In genomic region chr19:37495319-37496270, GRCm38 (mm10) we compare ENCODE assay signal across 9 mouse cellular contexts. TPM values are rescaled to one million over a fixed set of nuclear protein-coding genes. Genes with fewer than 3 reads are reported as not detected.
DNase-seq lines count a peak whose midpoint lies in the region; ATAC-seq and TF ChIP-seq lines count a peak whose summit lies in the region.
"Had no signal": no experiment of that assay in that cellular context is flagged by ENCODE, and none has a peak within 500 bp of the region (broad histone marks: within the 10 kb centered on the region; RNA-seq: fewer than 3 reads in every experiment).

No protein-coding gene starts in this region.

- no peaks in the 10 kb centered on the region for H3K27me3 ChIP-seq in thymus, adult 2 months (ENCODE audit: control insufficient read depth, insufficient read depth, low read length)
- H3K27me3 ChIP-seq in hindbrain, embryonic 14.5 days (ENCODE audit: control insufficient read depth, insufficient read depth, low read length), result no peaks in the 10 kb centered on the region
- H3K27me3 ChIP-seq: embryonic facial prominence, embryonic 15.5 days had no signal

- TF ChIP-seq CTCF in thymus, adult 2 months (IDR thresholded peaks at IDR 0.05; ENCODE audit: borderline replicate concordance, control insufficient read depth, extremely low read depth, insufficient read depth, low read length, poor library complexity), result no peak

- no peak overlapping the region for H3K4me3 ChIP-seq in thymus, adult 2 months (ENCODE audit: control insufficient read depth, insufficient read depth, low read length)
- H3K4me3 ChIP-seq in hindbrain, embryonic 14.5 days (replicated peaks; ENCODE audit: low read length), result no peak overlapping the region
- H3K4me3 ChIP-seq: embryonic facial prominence, embryonic 15.5 days had no signal

- TF ChIP-seq POLR2A in thymus, adult 2 months (IDR thresholded peaks at IDR 0.05; ENCODE audit: control insufficient read depth, extremely low read depth, insufficient read depth, low read length, poor library complexity), result no peak

- no peaks in the 10 kb centered on the region for H3K9me3 ChIP-seq in hindbrain, embryonic 14.5 days (ENCODE audit: control insufficient read depth, low read length)
- H3K9me3 ChIP-seq: embryonic facial prominence, embryonic 15.5 days had no signal

- H3K4me2 ChIP-seq in hindbrain, embryonic 14.5 days (replicated peaks), result no peak overlapping the region
- H3K4me2 ChIP-seq: embryonic facial prominence, embryonic 15.5 days had no signal

- H3K4me1 ChIP-seq in thymus, adult 2 months (replicated peaks; ENCODE audit: control insufficient read depth, insufficient read depth, low read length), result peaks cover 9% of the 10 kb centered on the region
- no peaks in the 10 kb centered on the region for H3K4me1 ChIP-seq in hindbrain, embryonic 14.5 days (replicated peaks; ENCODE audit: control insufficient read depth, insufficient read depth, low read length)
- H3K4me1 ChIP-seq: embryonic facial prominence, embryonic 15.5 days had no signal

- no peak for DNase-seq in thymus, adult 2 months
- no peak for DNase-seq in thymus, postnatal 25 days
- peak; percentile 82 for DNase-seq in fat pad, adult 2 months (ENCODE audit: extremely low read depth, low read depth, low spot score)
- peak; percentile 31 for DNase-seq in lung, postnatal 10 days
- peak; percentile 59 to 82 for DNase-seq in spleen, postnatal 4 days (ENCODE audit: low spot score in 2 of 2)
- DNase-seq in kidney, adult 18-20 months, result no peak
- no peak for DNase-seq in cerebellum, adult 9-11 months
- no peak for DNase-seq in hindbrain, embryonic 14.5 days (ENCODE audit: low spot score)

- no peak for ATAC-seq in hindbrain, embryonic 14.5 days (ENCODE audit: low FRiP score)

- WGBS in thymus, adult 2 months, result 44% methylated on average over 22 of the region's 22 CpGs
- WGBS in hindbrain, embryonic 14.5 days, result 89% methylated on average over 22 of the region's 22 CpGs

- H3K9ac ChIP-seq in hindbrain, embryonic 14.5 days, result no peak overlapping the region
- H3K9ac ChIP-seq: embryonic facial prominence, embryonic 15.5 days had no signal

- peak overlapping the region; percentile 19; the same call in 1 of the 2 replicates for H3K27ac ChIP-seq in thymus, adult 2 months (ENCODE audit: control insufficient read depth, insufficient read depth, low read length)
- no peak overlapping the region for H3K27ac ChIP-seq in hindbrain, embryonic 14.5 days
- H3K27ac ChIP-seq: embryonic facial prominence, embryonic 15.5 days had no signal

- no peaks in the 10 kb centered on the region for H3K36me3 ChIP-seq in thymus, adult 2 months (ENCODE audit: control insufficient read depth, insufficient read depth, low read length)
- H3K36me3 ChIP-seq in hindbrain, embryonic 14.5 days (replicated peaks; ENCODE audit: control insufficient read depth, insufficient read depth), result no peaks in the 10 kb centered on the region
- H3K36me3 ChIP-seq: embryonic facial prominence, embryonic 15.5 days had no signal

RNA-seq across cellular contexts. Expression of gene Exoc6, which starts 54.6 kb away (rescaled TPM):
- polyA plus RNA-seq in thymus, adult 2 months (2012; rRNA removed), result 6.7 and 8.7 TPM in 2 replicates
- polyA plus RNA-seq in hindbrain, embryonic 14.5 days (2014; fragmentation: Nextera tagmentation; extraction: Ambion mirVana), result 25.5 and 26.2 TPM in 2 replicates

Comparison
In these comparisons a context has a peak if more than half of its experiments do, and no peak if none do; other contexts are left out.
1. DNase-seq: peak in fat pad, adult 2 months (single experiment), lung, postnatal 10 days (single experiment) and spleen, postnatal 4 days (2 of 2); none in thymus, adult 2 months (single experiment), thymus, postnatal 25 days (single experiment), kidney, adult 18-20 months (single experiment), cerebellum, adult 9-11 months (single experiment) and hindbrain, embryonic 14.5 days (single experiment).